14 mouse cellular contexts compared by ENCODE assay signal in the genomic region with DNA sequence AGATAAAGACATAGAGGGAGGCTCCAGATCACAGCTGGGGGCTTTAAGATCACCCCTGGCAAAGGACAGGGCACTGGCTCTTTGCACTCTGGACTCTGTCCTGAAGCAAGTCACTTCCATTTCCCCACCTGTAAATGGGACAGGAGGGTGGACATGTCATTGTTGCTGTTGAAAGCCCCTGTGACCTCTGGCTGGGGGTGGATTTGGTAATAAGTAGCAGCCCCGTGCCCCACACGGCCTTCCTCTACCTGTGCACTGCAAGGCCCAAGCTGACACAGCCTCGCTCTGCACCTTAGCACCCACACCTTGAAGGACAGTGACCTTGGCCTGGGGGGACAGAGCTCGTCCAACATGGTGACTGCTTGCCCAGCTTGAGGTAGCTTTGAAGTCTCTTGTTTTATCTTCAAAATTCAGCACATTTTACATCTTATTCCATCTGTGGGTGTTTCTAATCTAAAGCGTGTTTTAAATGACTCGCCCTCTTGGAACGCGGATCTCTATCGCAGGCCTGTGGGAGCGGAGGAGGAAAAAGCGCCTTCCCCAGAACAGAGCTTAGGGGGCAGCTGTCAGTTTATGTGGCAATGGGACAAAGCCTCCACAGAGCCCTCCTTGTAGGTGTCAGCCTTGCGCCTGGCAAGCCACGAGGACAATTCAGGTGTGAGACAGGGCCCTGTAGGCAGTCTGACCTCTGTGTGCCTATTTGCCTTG. TPM values are rescaled to one million over a fixed set of nuclear protein-coding genes. Genes with fewer than 3 reads are reported as not detected.
A peak's percentile ranks its signal among the peaks of the same experiment; 100 is the strongest.
DNase-seq lines count a peak whose midpoint lies in the region; ATAC-seq and TF ChIP-seq lines count a peak whose summit lies in the region.
"Had no signal": no experiment of that assay in that cellular context is flagged by ENCODE, and none has a peak within 500 bp of the region (broad histone marks: within the 10 kb centered on the region; RNA-seq: fewer than 3 reads in every experiment).

No protein-coding gene starts in this region.

- no peak for DNase-seq in forebrain, postnatal 0 days
- DNase-seq in kidney, adult 18-20 months, result no peak
- peak; percentile 52 for DNase-seq in urinary bladder, postnatal 14 days (ENCODE audit: low spot score)
- DNase-seq in urinary bladder, postnatal 36 days (ENCODE audit: low spot score in 2 of 2), result no peak
- DNase-seq in stomach, postnatal 0 days (ENCODE audit: low spot score), result no peak
- no peak for DNase-seq in right cerebral cortex, postnatal 10 days (ENCODE audit: low spot score in 2 of 2)
- DNase-seq: adrenal gland, postnatal 10 days; cerebellum, adult 9-10 months; lung, postnatal 10 days had no signal

- H3K36me3 ChIP-seq in forebrain, embryonic 12.5 days (replicated peaks), result no peaks in the 10 kb centered on the region
- no peaks in the 10 kb centered on the region for H3K36me3 ChIP-seq in forebrain, postnatal 0 days (ENCODE audit: insufficient read depth)
- H3K36me3 ChIP-seq in kidney, embryonic 15.5 days, result no peaks in the 10 kb centered on the region
- no peaks in the 10 kb centered on the region for H3K36me3 ChIP-seq in stomach, postnatal 0 days (ENCODE audit: control insufficient read depth, insufficient read depth, low read length)
- H3K36me3 ChIP-seq: hindbrain, embryonic 15.5 days; limb, embryonic 13.5 days; midbrain, embryonic 15.5 days had no signal

- H3K4me3 ChIP-seq in forebrain, embryonic 12.5 days (replicated peaks), result no peak overlapping the region
- no peak overlapping the region for H3K4me3 ChIP-seq in forebrain, postnatal 0 days (ENCODE audit: low read depth, low read length)
- no peak overlapping the region for H3K4me3 ChIP-seq in kidney, embryonic 15.5 days (replicated peaks)
- no peak overlapping the region for H3K4me3 ChIP-seq in stomach, postnatal 0 days (ENCODE audit: low read depth, low read length)
- H3K4me3 ChIP-seq: hindbrain, embryonic 15.5 days; limb, embryonic 13.5 days; midbrain, embryonic 15.5 days had no signal

- H3K4me1 ChIP-seq in forebrain, embryonic 12.5 days, result peaks cover 73% of the 10 kb centered on the region
- peaks cover 5% of the 10 kb centered on the region for H3K4me1 ChIP-seq in forebrain, postnatal 0 days (ENCODE audit: insufficient read depth)
- H3K4me1 ChIP-seq in kidney, embryonic 15.5 days, result peaks cover 63% of the 10 kb centered on the region
- H3K4me1 ChIP-seq in stomach, postnatal 0 days (replicated peaks; ENCODE audit: control insufficient read depth, insufficient read depth), result 0 out of 2 replicates have a peak, but pooled peaks cover 3% of the 10 kb centered on the region

- H3K27me3 ChIP-seq in forebrain, embryonic 12.5 days, result peaks cover 30% of the 10 kb centered on the region
- no peaks in the 10 kb centered on the region for H3K27me3 ChIP-seq in forebrain, postnatal 0 days (ENCODE audit: insufficient read depth, low read length)
- H3K27me3 ChIP-seq in kidney, embryonic 15.5 days, result peaks cover 54% of the 10 kb centered on the region
- H3K27me3 ChIP-seq in stomach, postnatal 0 days (ENCODE audit: control insufficient read depth, insufficient read depth, low read length), result no peaks in the 10 kb centered on the region

- no peak for TF ChIP-seq CTCF in forebrain, postnatal 0 days (IDR thresholded peaks at IDR 0.05; ENCODE audit: low read depth)
- TF ChIP-seq CTCF in stomach, postnatal 0 days (IDR thresholded peaks at IDR 0.05; ENCODE audit: low read depth), result no peak

- no peak for ATAC-seq in forebrain, embryonic 12.5 days (ENCODE audit: low FRiP score)
- ATAC-seq in forebrain, postnatal 0 days, result no peak
- no peak for ATAC-seq in kidney, embryonic 15.5 days (replicated peaks; ENCODE audit: low FRiP score)
- no peak for ATAC-seq in stomach, postnatal 0 days (ENCODE audit: low FRiP score, low TSS enrichment)
- ATAC-seq: midbrain, embryonic 15.5 days had no signal

- no peaks in the 10 kb centered on the region for H3K9me3 ChIP-seq in forebrain, embryonic 12.5 days
- H3K9me3 ChIP-seq in forebrain, postnatal 0 days (ENCODE audit: low read length), result no peaks in the 10 kb centered on the region
- no peaks in the 10 kb centered on the region for H3K9me3 ChIP-seq in kidney, embryonic 15.5 days (replicated peaks)
- H3K9me3 ChIP-seq in stomach, postnatal 0 days (ENCODE audit: control insufficient read depth, low read length), result no peaks in the 10 kb centered on the region
- H3K9me3 ChIP-seq: hindbrain, embryonic 15.5 days; limb, embryonic 13.5 days; midbrain, embryonic 15.5 days had no signal

- H3K4me2 ChIP-seq in forebrain, embryonic 12.5 days, result no peak overlapping the region
- H3K4me2 ChIP-seq in forebrain, postnatal 0 days (ENCODE audit: low read depth), result no peak overlapping the region
- no peak overlapping the region for H3K4me2 ChIP-seq in kidney, embryonic 15.5 days
- no peak overlapping the region for H3K4me2 ChIP-seq in stomach, postnatal 0 days (replicated peaks; ENCODE audit: low read depth)
- H3K4me2 ChIP-seq: hindbrain, embryonic 15.5 days; limb, embryonic 13.5 days; midbrain, embryonic 15.5 days had no signal

- peak overlapping the region; percentile 51; the same call in 1 of the 2 replicates for H3K27ac ChIP-seq in forebrain, embryonic 12.5 days
- no peak overlapping the region for H3K27ac ChIP-seq in forebrain, postnatal 0 days (ENCODE audit: low read depth, low read length)
- peak overlapping the region; percentile 75 for H3K27ac ChIP-seq in kidney, embryonic 15.5 days
- H3K27ac ChIP-seq in stomach, postnatal 0 days (replicated peaks), result peak overlapping the region; percentile 67
- H3K27ac ChIP-seq: hindbrain, embryonic 15.5 days; limb, embryonic 13.5 days; midbrain, embryonic 15.5 days had no signal

- H3K9ac ChIP-seq in forebrain, embryonic 12.5 days, result no peak overlapping the region
- H3K9ac ChIP-seq in forebrain, postnatal 0 days, result no peak overlapping the region
- H3K9ac ChIP-seq in kidney, embryonic 15.5 days, result peak overlapping the region; percentile 5; the same call in 1 of the 2 replicates
- no peak overlapping the region for H3K9ac ChIP-seq in stomach, postnatal 0 days (ENCODE audit: low read length)
- H3K9ac ChIP-seq: hindbrain, embryonic 15.5 days; limb, embryonic 13.5 days; midbrain, embryonic 15.5 days had no signal

- WGBS in forebrain, embryonic 12.5 days, result 59% methylated on average over 13 of the region's 13 CpGs
- WGBS in forebrain, postnatal 0 days, result 51% methylated on average over 13 of the region's 13 CpGs
- WGBS in kidney, embryonic 15.5 days, result 61% methylated on average over 13 of the region's 13 CpGs
- 43% methylated on average over 13 of the region's 13 CpGs for WGBS in stomach, postnatal 0 days

- TF ChIP-seq EP300 in stomach, postnatal 0 days (optimal IDR thresholded peaks at IDR 0.05), result no peak

RNA-seq across cellular contexts. Expression of gene Otub1, which starts 28.2 kb away (rescaled TPM):
- 220 and 238 TPM in 2 replicates for polyA plus RNA-seq in forebrain, embryonic 12.5 days (2016; fragmentation: Nextera tagmentation; extraction: Ambion mirVana)
- total RNA-seq in forebrain, postnatal 0 days (2014; rRNA removed), result 248 and 252 TPM in 2 replicates
- 286 and 290 TPM in 2 replicates for polyA plus RNA-seq in forebrain, postnatal 0 days (2015; fragmentation: Nextera tagmentation; extraction: Ambion mirVana)
- 206 and 224 TPM in 2 replicates for polyA plus RNA-seq in kidney, embryonic 15.5 days (2015; fragmentation: Nextera tagmentation; extraction: Ambion mirVana)
- 121 and 126 TPM in 2 replicates for polyA plus RNA-seq in stomach, postnatal 0 days (2015; fragmentation: Nextera tagmentation; extraction: Ambion mirVana)

RNA-seq across cellular contexts. Expression of gene Cox8a, which starts 39.5 kb away (rescaled TPM):
- 781 and 789 TPM in 2 replicates for polyA plus RNA-seq in forebrain, embryonic 12.5 days (2016; fragmentation: Nextera tagmentation; extraction: Ambion mirVana)
- 735 and 828 TPM in 2 replicates for total RNA-seq in forebrain, postnatal 0 days (2014; rRNA removed)
- 1,247 and 1,523 TPM in 2 replicates for polyA plus RNA-seq in forebrain, postnatal 0 days (2015; fragmentation: Nextera tagmentation; extraction: Ambion mirVana)
- 1,089 and 1,191 TPM in 2 replicates for polyA plus RNA-seq in kidney, embryonic 15.5 days (2015; fragmentation: Nextera tagmentation; extraction: Ambion mirVana)
- polyA plus RNA-seq in stomach, postnatal 0 days (2015; fragmentation: Nextera tagmentation; extraction: Ambion mirVana), result 1,651 and 1,766 TPM in 2 replicates
